Mouse (Mus musculus): ENCODE measurements around the gene Acp6.

- TF ChIP-seq MXI1 (IDR thresholded peaks at IDR 0.05; ENCODE audit: low read depth, low read length), result no peak
- TF ChIP-seq E2F4 (IDR thresholded peaks at IDR 0.05; ENCODE audit: borderline replicate concordance, low read depth, low read length), result no peak
- TF ChIP-seq CHD1 (IDR thresholded peaks at IDR 0.05; ENCODE audit: low read depth, low read length), result no peak
- TF ChIP-seq HCFC1 (IDR thresholded peaks at IDR 0.05; ENCODE audit: low read depth, low read length), result no peak
- TF ChIP-seq CTCF (IDR thresholded peaks at IDR 0.05 in 2 of 3, conservative IDR thresholded peaks at IDR 0.05 in 1 of 3; ENCODE audit: control insufficient read depth in 1 of 3, insufficient read depth in 1 of 3, low read depth in 2 of 3, low read length in 3 of 3, poor library complexity in 1 of 3, severe bottlenecking in 1 of 3), result no peak
- TF ChIP-seq TAL1 (IDR thresholded peaks at IDR 0.05; ENCODE audit: low read length), result no peak
- TF ChIP-seq EP300 (IDR thresholded peaks at IDR 0.05; ENCODE audit: low read depth in 1 of 2, low read length in 2 of 2), result no peak
- no peak for TF ChIP-seq MAFK (IDR thresholded peaks at IDR 0.05; ENCODE audit: borderline replicate concordance, low read depth, low read length)
- TF ChIP-seq GATA1 (IDR thresholded peaks at IDR 0.05; ENCODE audit: low read depth, low read length), result no peak
- no peak for TF ChIP-seq SMC3 (IDR thresholded peaks at IDR 0.05; ENCODE audit: low read depth, low read length)
- TF ChIP-seq RAD21 (IDR thresholded peaks at IDR 0.05; ENCODE audit: low read depth, low read length), result no peak
- TF ChIP-seq POLR2A (IDR thresholded peaks at IDR 0.05; ENCODE audit: control insufficient read depth in 1 of 2, insufficient read depth in 1 of 2, low read depth in 1 of 2, low read length in 2 of 2, poor library complexity in 1 of 2), result no peak
These were observed 20.3 kb downstream of the Acp6 start for GRCm38 (mm10) chr3:97178885-97179284.

Measured in MEL (cell line).